Mouse (Mus musculus): ENCODE measurements around the gene Gsto2. TPM values are rescaled to one million over a fixed set of nuclear protein-coding genes. Genes with fewer than 3 reads are reported as not detected.
A peak's percentile ranks its signal among the peaks of the same experiment; 100 is the strongest.

Gene Gsto2
- polyA plus RNA-seq, 1 experiment from 2014 or later, result 1.8 TPM

- no peak overlapping the region for H3K4me3 ChIP-seq
- no peak overlapping the region for H3K27ac ChIP-seq
- H3K27me3 ChIP-seq, result no peaks in the 10 kb centered on the region
- no peaks in the 10 kb centered on the region for H3K4me1 ChIP-seq
- no peak overlapping the region for H3K4me2 ChIP-seq
- 86% methylated on average over 13 of the region's 13 CpGs for WGBS
- no peaks in the 10 kb centered on the region for H3K36me3 ChIP-seq (ENCODE audit: poor library complexity, severe bottlenecking)
- H3K9ac ChIP-seq, result no peak overlapping the region
- H3K9me3 ChIP-seq (replicated peaks), result no peaks in the 10 kb centered on the region
- ATAC-seq, result no peak
Observed at GRCm38 (mm10) chr19:47884296-47885085, 19.2 kb downstream of the Gsto2 start.

GRCm38 (mm10) chr19:47885191-47885743 is 19.9 kb downstream of the Gsto2 start:
- H3K9ac ChIP-seq, result no peak overlapping the region
- H3K27me3 ChIP-seq, result no peaks in the 10 kb centered on the region
- H3K27ac ChIP-seq, result no peak overlapping the region
- no peak overlapping the region for H3K4me3 ChIP-seq
- no peaks in the 10 kb centered on the region for H3K4me1 ChIP-seq
- 62% methylated on average over 7 of the region's 7 CpGs for WGBS
- no peak overlapping the region for H3K4me2 ChIP-seq
- no peaks in the 10 kb centered on the region for H3K36me3 ChIP-seq (ENCODE audit: poor library complexity, severe bottlenecking)
- H3K9me3 ChIP-seq (replicated peaks), result no peaks in the 10 kb centered on the region
- no peak for ATAC-seq

- Histone ChIP-seq H3K9me3 (replicated peaks) (no peaks in the 10 kb centered on the region), H3K27me3 (no peaks in the 10 kb centered on the region), H3K4me3 (no peak overlapping the region), H3K36me3 (ENCODE audit: poor library complexity, severe bottlenecking) (no peaks in the 10 kb centered on the region), H3K27ac (no peak overlapping the region), H3K4me2 (no peak overlapping the region), H3K4me1 (no peaks in the 10 kb centered on the region), H3K9ac (no peak overlapping the region)
- ATAC-seq, result no peak
- WGBS, result 90% methylated on average over 11 of the region's 11 CpGs
Observed at GRCm38 (mm10) chr19:47885886-47886285, 20.6 kb downstream of the Gsto2 start.

GRCm38 (mm10) chr19:47886617-47887016 is 21.3 kb downstream of the Gsto2 start:
- H3K4me3 ChIP-seq, result no peak overlapping the region
- no peak overlapping the region for H3K4me2 ChIP-seq
- ATAC-seq, result no peak
- no peaks in the 10 kb centered on the region for H3K4me1 ChIP-seq
- no peak overlapping the region for H3K27ac ChIP-seq
- no peaks in the 10 kb centered on the region for H3K36me3 ChIP-seq (ENCODE audit: poor library complexity, severe bottlenecking)
- 91% methylated on average over 7 of the region's 7 CpGs for WGBS
- H3K9me3 ChIP-seq (replicated peaks), result no peaks in the 10 kb centered on the region
- no peak overlapping the region for H3K9ac ChIP-seq
- H3K27me3 ChIP-seq, result no peaks in the 10 kb centered on the region

GRCm38 (mm10) chr19:47887417-47887816 is 22.1 kb downstream of the Gsto2 start:
- H3K27ac ChIP-seq, result no peak overlapping the region
- no peaks in the 10 kb centered on the region for H3K36me3 ChIP-seq (ENCODE audit: poor library complexity, severe bottlenecking)
- no peaks in the 10 kb centered on the region for H3K27me3 ChIP-seq
- no peaks in the 10 kb centered on the region for H3K9me3 ChIP-seq (replicated peaks)
- 75% methylated on average over 10 of the region's 10 CpGs for WGBS
- ATAC-seq, result 0 out of 2 replicates have a peak, but pooled peaks have one; percentile 43
- H3K4me2 ChIP-seq, result no peak overlapping the region
- H3K4me3 ChIP-seq, result no peak overlapping the region
- H3K4me1 ChIP-seq, result no peaks in the 10 kb centered on the region
- no peak overlapping the region for H3K9ac ChIP-seq

- Histone ChIP-seq H3K36me3 (ENCODE audit: poor library complexity, severe bottlenecking) (0 out of 2 replicates have a peak, but pooled peaks cover 4% of the 10 kb centered on the region), H3K9me3 (replicated peaks) (no peaks in the 10 kb centered on the region), H3K27me3 (no peaks in the 10 kb centered on the region), H3K27ac (no peak overlapping the region), H3K4me1 (no peaks in the 10 kb centered on the region), H3K4me3 (no peak overlapping the region), H3K9ac (no peak overlapping the region), H3K4me2 (no peak overlapping the region)
- no peak for ATAC-seq
- 92% methylated on average over 8 of the region's 8 CpGs for WGBS
Observed at GRCm38 (mm10) chr19:47888037-47888436, 22.7 kb downstream of the Gsto2 start.

GRCm38 (mm10) chr19:47890489-47891130 is 25.3 kb downstream of the Gsto2 start:
- no peaks in the 10 kb centered on the region for H3K4me1 ChIP-seq
- WGBS, result 80% methylated on average over 10 of the region's 10 CpGs

GRCm38 (mm10) chr19:47891562-47892312 is 26.4 kb downstream of the Gsto2 start:
- no peaks in the 10 kb centered on the region for H3K27me3 ChIP-seq
- no peak overlapping the region for H3K4me2 ChIP-seq
- H3K27ac ChIP-seq, result no peak overlapping the region
- H3K4me3 ChIP-seq, result no peak overlapping the region
- 87% methylated on average over 11 of the region's 11 CpGs for WGBS
- ATAC-seq, result no peak
- H3K9me3 ChIP-seq (replicated peaks), result no peaks in the 10 kb centered on the region
- H3K36me3 ChIP-seq (ENCODE audit: poor library complexity, severe bottlenecking), result peaks cover 41% of the 10 kb centered on the region
- H3K4me1 ChIP-seq, result no peaks in the 10 kb centered on the region
- H3K9ac ChIP-seq, result no peak overlapping the region

More at GRCm38 (mm10) chr19:47890489-47891130, 25.3 kb downstream of the Gsto2 start:
- Histone ChIP-seq H3K27ac (no peak overlapping the region), H3K27me3 (no peaks in the 10 kb centered on the region), H3K4me2 (no peak overlapping the region), H3K9ac (no peak overlapping the region), H3K9me3 (replicated peaks) (no peaks in the 10 kb centered on the region), H3K36me3 (ENCODE audit: poor library complexity, severe bottlenecking) (peaks cover 30% of the 10 kb centered on the region), H3K4me3 (no peak overlapping the region)
- ATAC-seq, result no peak

GRCm38 (mm10) chr19:47893092-47893491 is 27.8 kb downstream of the Gsto2 start:
- Histone ChIP-seq H3K4me2 (no peak overlapping the region), H3K36me3 (ENCODE audit: poor library complexity, severe bottlenecking) (peaks cover 53% of the 10 kb centered on the region), H3K4me1 (no peaks in the 10 kb centered on the region)

GRCm38 (mm10) chr19:47898472-47899079 is 33.2 kb downstream of the Gsto2 start:
- peaks cover 4% of the 10 kb centered on the region; the same call in 1 of the 2 replicates for H3K4me1 ChIP-seq
- WGBS, result 92% methylated on average over 8 of the region's 8 CpGs
- no peak for ATAC-seq
- peaks cover 43% of the 10 kb centered on the region for H3K36me3 ChIP-seq (ENCODE audit: poor library complexity, severe bottlenecking)
- H3K9ac ChIP-seq, result no peak overlapping the region
- H3K4me2 ChIP-seq, result no peak overlapping the region
- no peaks in the 10 kb centered on the region for H3K27me3 ChIP-seq
- H3K4me3 ChIP-seq, result no peak overlapping the region
- H3K9me3 ChIP-seq (replicated peaks), result no peaks in the 10 kb centered on the region
- no peak overlapping the region for H3K27ac ChIP-seq

More at GRCm38 (mm10) chr19:47893092-47893491, 27.8 kb downstream of the Gsto2 start:
- Histone ChIP-seq H3K9me3 (replicated peaks) (no peaks in the 10 kb centered on the region), H3K9ac (no peak overlapping the region), H3K4me3 (no peak overlapping the region), H3K27me3 (no peaks in the 10 kb centered on the region), H3K27ac (no peak overlapping the region)
- ATAC-seq, result no peak
- 96% methylated on average over 6 of the region's 6 CpGs for WGBS

GRCm38 (mm10) chr19:47900012-47900411 is 34.7 kb downstream of the Gsto2 start:
- peaks cover 29% of the 10 kb centered on the region for H3K36me3 ChIP-seq (ENCODE audit: poor library complexity, severe bottlenecking)
- no peaks in the 10 kb centered on the region for H3K9me3 ChIP-seq (replicated peaks)
- no peak overlapping the region for H3K27ac ChIP-seq
- H3K4me1 ChIP-seq, result peaks cover 7% of the 10 kb centered on the region; the same call in 1 of the 2 replicates
- no peaks in the 10 kb centered on the region for H3K27me3 ChIP-seq
- WGBS, result 63% methylated on average over 6 of the region's 6 CpGs
- no peak for ATAC-seq
- H3K9ac ChIP-seq, result no peak overlapping the region
- no peak overlapping the region for H3K4me3 ChIP-seq
- no peak overlapping the region for H3K4me2 ChIP-seq

All from forebrain, embryonic 13.5 days (tissue).